Mouse (Mus musculus): ENCODE data around the gene Shroom3. TPM values are rescaled to one million over a fixed set of nuclear protein-coding genes. Genes with fewer than 3 reads are reported as not detected.

Gene Shroom3
- total and polyA plus RNA-seq, 3 experiments: 0.04 to 0.11 TPM; not detected in 1

GRCm38 (mm10) chr5:92961770-92962231, 278.6 kb downstream of the Shroom3 start:
- H3K36me3 ChIP-seq (replicated peaks in 1 of 2; ENCODE audit: control insufficient read depth in 1 of 2, insufficient read depth in 1 of 2, low read length in 1 of 2): no peaks in the 10 kb centered on the region
- H3K27me3 ChIP-seq (replicated peaks): no peaks in the 10 kb centered on the region
- peaks cover 8 to 10% of the 10 kb centered on the region in 2 experiments; a peak in 3 of 4 replicates for H3K4me1 ChIP-seq (ENCODE audit: control insufficient read depth in 1 of 2, insufficient read depth in 2 of 2)
- no peak overlapping the region; the same call in 1 of the 2 replicates for H3K4me2 ChIP-seq (ENCODE audit: insufficient read depth, low read depth, poor library complexity, severe bottlenecking)
- in situ Hi-C loops (cut with MboI; ENCODE audit: low pct_ligation_motif_present, low pct_unique_long_range_greater_than_20kb, low sequenced_read_pairs): no loop called here
- H3K79me2 ChIP-seq (replicated peaks; ENCODE audit: control insufficient read depth, extremely low read depth, insufficient read depth, poor library complexity, severe bottlenecking): no peaks in the 10 kb centered on the region
- dilution Hi-C loops (cut with MboI; ENCODE audit: extremely low pct_ligation_motif_present, extremely low pct_unique_long_range_greater_than_20kb, low sequenced_read_pairs): no loop called here
- no peak overlapping the region for H3K27ac ChIP-seq (ENCODE audit: insufficient read depth, low read depth)
- no peak for DNase-seq (ENCODE audit: extremely low read depth)
- H3K4me3 ChIP-seq (replicated peaks in 1 of 3; ENCODE audit: low read depth in 2 of 3, low read length in 2 of 3, poor library complexity in 1 of 3): no peak overlapping the region
- no peak overlapping the region for H3K9ac ChIP-seq (ENCODE audit: insufficient read depth, low read depth)
- no peaks in the 10 kb centered on the region for H3K9me3 ChIP-seq (replicated peaks; ENCODE audit: low read length)
- TF ChIP-seq MYC (IDR thresholded peaks at IDR 0.05; ENCODE audit: low read depth, low read length) (no peak), POLR2A (IDR thresholded peaks at IDR 0.05; ENCODE audit: low read depth, low read length) (no peak), SMC3 (IDR thresholded peaks at IDR 0.05; ENCODE audit: low read depth, low read length) (no peak), RCOR1 (conservative IDR thresholded peaks at IDR 0.05; ENCODE audit: low read depth, low read length) (no peak), CHD1 (IDR thresholded peaks at IDR 0.05; ENCODE audit: low read depth, low read length) (no peak), ZNF384 (IDR thresholded peaks at IDR 0.05; ENCODE audit: low read depth, low read length) (peak; percentile 85), IRF4 (IDR thresholded peaks at IDR 0.05; ENCODE audit: low read depth, low read length) (peak; percentile 78), ZMIZ1 (IDR thresholded peaks at IDR 0.05; ENCODE audit: low read depth, low read length) (no peak), USF1 (IDR thresholded peaks at IDR 0.05; ENCODE audit: low read depth, low read length) (no peak), BHLHE40 (IDR thresholded peaks at IDR 0.05; ENCODE audit: low read depth, low read length) (no peak), CTCF (conservative IDR thresholded peaks at IDR 0.05 in 1 of 2, IDR thresholded peaks at IDR 0.05 in 1 of 2; ENCODE audit: low read depth in 2 of 2, low read length in 2 of 2) (no peak), MAZ (IDR thresholded peaks at IDR 0.05; ENCODE audit: low read depth, low read length) (0 out of 2 replicates have a peak, but pooled peaks have one; percentile 13), TBP (conservative IDR thresholded peaks at IDR 0.05; ENCODE audit: low read depth, low read length) (no peak), NELFE (IDR thresholded peaks at IDR 0.05; ENCODE audit: low read depth, low read length) (no peak), TCF12 (IDR thresholded peaks at IDR 0.05; ENCODE audit: low read depth, low read length) (no peak), E2F4 (IDR thresholded peaks at IDR 0.05; ENCODE audit: insufficient replicate concordance, low read depth, low read length) (no peak), KAT2A (IDR thresholded peaks at IDR 0.05; ENCODE audit: insufficient replicate concordance, low read length) (no peak), JUND (conservative IDR thresholded peaks at IDR 0.05; ENCODE audit: low read depth, low read length) (peak; percentile 90), USF2 (conservative IDR thresholded peaks at IDR 0.05; ENCODE audit: low read depth, low read length) (no peak), ZKSCAN1 (IDR thresholded peaks at IDR 0.05; ENCODE audit: borderline replicate concordance, low read depth, low read length) (no peak), POLR2AphosphoS2 (IDR thresholded peaks at IDR 0.05; ENCODE audit: low read depth, low read length) (no peak), NRF1 (IDR thresholded peaks at IDR 0.05; ENCODE audit: low read depth, low read length) (no peak), ETS1 (conservative IDR thresholded peaks at IDR 0.05; ENCODE audit: low read depth, low read length) (no peak), HCFC1 (IDR thresholded peaks at IDR 0.05; ENCODE audit: low read depth, low read length) (no peak), EP300 (IDR thresholded peaks at IDR 0.05; ENCODE audit: low read length) (peak; percentile 68), ZC3H11A (IDR thresholded peaks at IDR 0.05; ENCODE audit: low read depth, low read length) (no peak), JUN (IDR thresholded peaks at IDR 0.05; ENCODE audit: insufficient read depth, low read depth, low read length) (peak; percentile 45; the same call in 1 of the 2 replicates), UBTF (IDR thresholded peaks at IDR 0.05; ENCODE audit: low read depth, low read length) (no peak), MAX (IDR thresholded peaks at IDR 0.05; ENCODE audit: low read length) (no peak), MXI1 (IDR thresholded peaks at IDR 0.05; ENCODE audit: low read depth, low read length) (no peak), MEF2A (IDR thresholded peaks at IDR 0.05; ENCODE audit: borderline replicate concordance, low read depth, low read length) (no peak), MAFK (IDR thresholded peaks at IDR 0.05; ENCODE audit: insufficient replicate concordance, low read length) (no peak), ELF1 (IDR thresholded peaks at IDR 0.05; ENCODE audit: low read depth, low read length) (no peak), CHD2 (IDR thresholded peaks at IDR 0.05; ENCODE audit: low read length) (no peak), PAX5 (IDR thresholded peaks at IDR 0.05; ENCODE audit: low read length) (no peak), SIN3A (IDR thresholded peaks at IDR 0.05; ENCODE audit: low read length) (no peak), RAD21 (IDR thresholded peaks at IDR 0.05; ENCODE audit: low read depth, low read length) (no peak), GABPA (IDR thresholded peaks at IDR 0.05; ENCODE audit: insufficient replicate concordance, low read depth, low read length) (no peak)
